Mouse (Mus musculus): ENCODE data around the gene Casc1. TPM values are rescaled to one million over a fixed set of nuclear protein-coding genes. Genes with fewer than 3 reads are reported as not detected.
"Not testable (repeated sequence)": the region's sequence is repeated elsewhere in the genome, so short reads cannot be mapped to it uniquely, and the experiment has no call there.

The Casc1 gene
- polyA plus RNA-seq, 1 experiment, result 0.35 TPM

- Histone ChIP-seq H3K4me3 (ENCODE audit: insufficient read depth, low read length) (no peak overlapping the region), H3K27ac (ENCODE audit: insufficient read depth, low read depth, low read length) (no peak overlapping the region), H3K4me1 (ENCODE audit: control insufficient read depth, insufficient read depth, low read length) (peaks cover 50% of the 10 kb centered on the region)
- TF ChIP-seq POLR2A (IDR thresholded peaks at IDR 0.05; ENCODE audit: borderline replicate concordance, low read depth, low read length) (no peak), CTCF (IDR thresholded peaks at IDR 0.05; ENCODE audit: low read depth, low read length) (no peak)
These were observed 69.0 kb downstream of the Casc1 start for GRCm38 (mm10) chr6:145141827-145142226.

GRCm38 (mm10) chr6:145140706-145141105, 70.1 kb downstream of the Casc1 start:
- TF ChIP-seq CTCF (IDR thresholded peaks at IDR 0.05; ENCODE audit: low read depth, low read length) (no peak), POLR2A (IDR thresholded peaks at IDR 0.05; ENCODE audit: borderline replicate concordance, low read depth, low read length) (no peak)
- Histone ChIP-seq H3K4me3 (ENCODE audit: insufficient read depth, low read length) (no peak overlapping the region), H3K27ac (ENCODE audit: insufficient read depth, low read depth, low read length) (peak overlapping the region; percentile 89), H3K4me1 (ENCODE audit: control insufficient read depth, insufficient read depth, low read length) (peaks cover 50% of the 10 kb centered on the region)

GRCm38 (mm10) chr6:145139776-145140475, 70.9 kb downstream of the Casc1 start:
- H3K27ac ChIP-seq (ENCODE audit: insufficient read depth, low read depth, low read length), result peak overlapping the region; percentile 89
- TF ChIP-seq CTCF (IDR thresholded peaks at IDR 0.05; ENCODE audit: low read depth, low read length) (no peak), POLR2A (IDR thresholded peaks at IDR 0.05; ENCODE audit: borderline replicate concordance, low read depth, low read length) (no peak)

GRCm38 (mm10) chr6:145139236-145139635, 71.6 kb downstream of the Casc1 start:
- H3K27ac ChIP-seq (ENCODE audit: insufficient read depth, low read depth, low read length), result peak overlapping the region; percentile 89

More at GRCm38 (mm10) chr6:145139776-145140475, 70.9 kb downstream of the Casc1 start:
- no peak overlapping the region for H3K4me3 ChIP-seq (ENCODE audit: insufficient read depth, low read length)
- H3K4me1 ChIP-seq (ENCODE audit: control insufficient read depth, insufficient read depth, low read length), result peaks cover 50% of the 10 kb centered on the region

GRCm38 (mm10) chr6:145136831-145137230, 74.0 kb downstream of the Casc1 start:
- TF ChIP-seq POLR2A (IDR thresholded peaks at IDR 0.05; ENCODE audit: borderline replicate concordance, low read depth, low read length), result no peak
- TF ChIP-seq CTCF (IDR thresholded peaks at IDR 0.05; ENCODE audit: low read depth, low read length), result no peak
- Histone ChIP-seq H3K4me3 (ENCODE audit: insufficient read depth, low read length) (no peak overlapping the region), H3K4me1 (ENCODE audit: control insufficient read depth, insufficient read depth, low read length) (peaks cover 49% of the 10 kb centered on the region), H3K27ac (ENCODE audit: insufficient read depth, low read depth, low read length) (no peak overlapping the region)

More at GRCm38 (mm10) chr6:145139236-145139635, 71.6 kb downstream of the Casc1 start:
- TF ChIP-seq POLR2A (IDR thresholded peaks at IDR 0.05; ENCODE audit: borderline replicate concordance, low read depth, low read length) (no peak), CTCF (IDR thresholded peaks at IDR 0.05; ENCODE audit: low read depth, low read length) (no peak)
- no peak overlapping the region for H3K4me3 ChIP-seq (ENCODE audit: insufficient read depth, low read length)
- H3K4me1 ChIP-seq (ENCODE audit: control insufficient read depth, insufficient read depth, low read length), result peaks cover 50% of the 10 kb centered on the region

- Histone ChIP-seq H3K27ac (ENCODE audit: insufficient read depth, low read depth, low read length) (no peak overlapping the region), H3K4me1 (ENCODE audit: control insufficient read depth, insufficient read depth, low read length) (peaks cover 39% of the 10 kb centered on the region), H3K4me3 (ENCODE audit: insufficient read depth, low read length) (no peak overlapping the region)
- TF ChIP-seq POLR2A (IDR thresholded peaks at IDR 0.05; ENCODE audit: borderline replicate concordance, low read depth, low read length) (no peak), CTCF (IDR thresholded peaks at IDR 0.05; ENCODE audit: low read depth, low read length) (no peak)
These were observed 75.0 kb downstream of the Casc1 start for GRCm38 (mm10) chr6:145135804-145136203.

- Histone ChIP-seq H3K4me3 (ENCODE audit: insufficient read depth, low read length) (no peak overlapping the region), H3K4me1 (ENCODE audit: control insufficient read depth, insufficient read depth, low read length) (peaks cover 36% of the 10 kb centered on the region), H3K27ac (ENCODE audit: insufficient read depth, low read depth, low read length) (no peak overlapping the region)
- TF ChIP-seq POLR2A (IDR thresholded peaks at IDR 0.05; ENCODE audit: borderline replicate concordance, low read depth, low read length), result no peak
- TF ChIP-seq CTCF (IDR thresholded peaks at IDR 0.05; ENCODE audit: low read depth, low read length), result no peak
These were observed 75.5 kb downstream of the Casc1 start for GRCm38 (mm10) chr6:145135295-145135694.

- H3K27ac ChIP-seq (ENCODE audit: insufficient read depth, low read depth, low read length); H3K4me3 ChIP-seq (ENCODE audit: insufficient read depth, low read length): not testable (repeated sequence)
- peaks cover 30% of the 10 kb centered on the region for H3K4me1 ChIP-seq (ENCODE audit: control insufficient read depth, insufficient read depth, low read length)
These were observed 77.8 kb downstream of the Casc1 start for GRCm38 (mm10) chr6:145132969-145133368.

- Histone ChIP-seq H3K27ac (ENCODE audit: insufficient read depth, low read depth, low read length) (no peak overlapping the region), H3K4me1 (ENCODE audit: control insufficient read depth, insufficient read depth, low read length) (peaks cover 24% of the 10 kb centered on the region), H3K4me3 (ENCODE audit: insufficient read depth, low read length) (no peak overlapping the region)
- TF ChIP-seq CTCF (IDR thresholded peaks at IDR 0.05; ENCODE audit: low read depth, low read length) (no peak), POLR2A (IDR thresholded peaks at IDR 0.05; ENCODE audit: borderline replicate concordance, low read depth, low read length) (no peak)
These were observed 78.8 kb downstream of the Casc1 start for GRCm38 (mm10) chr6:145131991-145132390.

GRCm38 (mm10) chr6:145129563-145129962, 81.2 kb downstream of the Casc1 start:
- TF ChIP-seq CTCF (IDR thresholded peaks at IDR 0.05; ENCODE audit: low read depth, low read length) (no peak), POLR2A (IDR thresholded peaks at IDR 0.05; ENCODE audit: borderline replicate concordance, low read depth, low read length) (no peak)
- Histone ChIP-seq H3K4me1 (ENCODE audit: control insufficient read depth, insufficient read depth, low read length) (peaks cover 44% of the 10 kb centered on the region), H3K27ac (ENCODE audit: insufficient read depth, low read depth, low read length) (0 out of 2 replicates have a peak overlapping the region, but pooled peaks have one; percentile 7), H3K4me3 (ENCODE audit: insufficient read depth, low read length) (no peak overlapping the region)
